Mouse (Mus musculus) lung, adult 2 months (tissue): ENCODE measurements around the gene Mrc1. TPM values are rescaled to one million over a fixed set of nuclear protein-coding genes. Genes with fewer than 3 reads are reported as not detected.

Experiments used
- DNase-seq: peaks from one replicate; pipeline ENCODE4 v3.0.0; 2022
- H3K4me1 ChIP-seq: fragments of 200-500 bp; 2 replicates; pipeline ENCODE4 v1.6.1; 2011; ENCODE audit warnings: low read length; ENCODE audit not compliant: control insufficient read depth, insufficient read depth
- H3K4me3 ChIP-seq: fragments of 200-500 bp; replicated peaks from 2 replicates; pipeline ENCODE3; 2011; ENCODE audit warnings: low read depth, mild to moderate bottlenecking, control low read depth, low read length; ENCODE audit errors: extremely low read depth
- CTCF ChIP-seq: fragments of 200-500 bp; IDR thresholded peaks from 2 replicates; pipeline ENCODE4 v1.5.1; 2011; ENCODE audit warnings: mild to moderate bottlenecking, low read length, control low read depth; ENCODE audit not compliant: insufficient read depth
- POLR2A ChIP-seq: fragments of 200-500 bp; IDR thresholded peaks from 2 replicates; pipeline ENCODE4 v1.6.1; 2011; ENCODE audit warnings: low read depth, mild to moderate bottlenecking, control low read depth, low read length, borderline replicate concordance; ENCODE audit errors: extremely low read depth
- WGBS: fragments of 180-500 bp; shearing (Covaris S2); methylation state at CpG from one replicate; pipeline ENCODE4 v1.1.7; 2018; 5-methylcytosine and 5-hydroxymethylcytosine counted together
- polyA plus RNA-seq: library from polyadenylated mRNA; depleted of rRNA; stranded (reverse); fragments of >200 nt; gene quantifications from 2 replicates; pipeline ENCODE4 v1.2.3, GENCODE M21; 2012

Gene Mrc1
- polyA plus RNA-seq, 1 experiment = 9.6 TPM

DNA sequence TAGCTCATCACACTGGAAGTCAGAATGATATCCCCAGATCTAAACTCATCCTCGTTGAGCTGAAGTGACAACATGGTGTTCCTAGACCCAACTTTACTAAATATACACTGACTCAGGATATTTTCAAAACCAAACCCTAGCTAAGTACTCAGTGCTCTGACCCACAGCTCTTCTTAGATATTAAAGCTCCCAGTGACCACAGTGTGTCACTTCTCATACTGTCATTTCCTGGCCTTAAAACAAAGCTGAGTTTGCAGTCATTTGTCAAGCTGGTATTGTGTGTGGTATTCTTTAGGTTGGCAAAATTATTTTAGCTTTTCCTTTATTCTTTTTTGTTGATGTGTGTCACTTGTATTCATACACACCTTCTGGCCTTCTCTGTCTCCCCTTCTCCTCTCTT is 18.5 kb upstream of the Mrc1 start:
- H3K4me3 ChIP-seq = no peak overlapping the region
- WGBS = 82% methylated on average over 1 of the region's 1 CpGs
- TF ChIP-seq CTCF (no peak), POLR2A (no peak)
- no peak for DNase-seq
- no peaks in the 10 kb centered on the region for H3K4me1 ChIP-seq

- TF ChIP-seq POLR2A (no peak), CTCF (no peak)
- Histone ChIP-seq H3K4me1 (no peaks in the 10 kb centered on the region), H3K4me3 (no peak overlapping the region)
- DNase-seq = no peak
These were observed 17.6 kb upstream of the Mrc1 start for GRCm38 (mm10) chr2:14211606-14212005.

DNA sequence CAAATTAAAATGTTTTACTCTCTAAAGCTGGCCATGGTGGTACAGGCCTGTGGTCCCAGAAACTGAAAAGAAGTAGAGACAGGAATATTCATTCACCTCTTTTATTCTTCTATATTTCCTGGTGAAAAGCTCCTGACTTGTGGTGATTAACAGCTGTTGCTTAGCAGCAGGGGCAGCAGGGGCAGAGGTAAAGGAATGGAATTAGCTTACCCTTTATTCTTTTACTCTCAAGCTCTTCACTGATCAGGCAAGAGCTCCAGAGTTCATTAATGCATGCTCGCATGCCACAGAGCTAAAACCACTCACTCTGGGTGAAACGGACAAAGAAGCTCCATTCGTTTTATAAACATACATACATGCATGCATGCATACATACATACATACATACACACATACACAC is 14.4 kb upstream of the Mrc1 start:
- WGBS = 72% methylated on average over 3 of the region's 3 CpGs
- no peak for DNase-seq
- Histone ChIP-seq H3K4me3 (no peak overlapping the region), H3K4me1 (no peaks in the 10 kb centered on the region)
- TF ChIP-seq CTCF (no peak), POLR2A (no peak)

- Histone ChIP-seq H3K4me3 (no peak overlapping the region), H3K4me1 (no peaks in the 10 kb centered on the region)
- TF ChIP-seq CTCF = no peak
- TF ChIP-seq POLR2A = no peak
- WGBS = 63% methylated on average over 3 of the region's 3 CpGs
- no peak for DNase-seq
These were observed 12.5 kb upstream of the Mrc1 start for GRCm38 (mm10) chr2:14216653-14217052.

DNA sequence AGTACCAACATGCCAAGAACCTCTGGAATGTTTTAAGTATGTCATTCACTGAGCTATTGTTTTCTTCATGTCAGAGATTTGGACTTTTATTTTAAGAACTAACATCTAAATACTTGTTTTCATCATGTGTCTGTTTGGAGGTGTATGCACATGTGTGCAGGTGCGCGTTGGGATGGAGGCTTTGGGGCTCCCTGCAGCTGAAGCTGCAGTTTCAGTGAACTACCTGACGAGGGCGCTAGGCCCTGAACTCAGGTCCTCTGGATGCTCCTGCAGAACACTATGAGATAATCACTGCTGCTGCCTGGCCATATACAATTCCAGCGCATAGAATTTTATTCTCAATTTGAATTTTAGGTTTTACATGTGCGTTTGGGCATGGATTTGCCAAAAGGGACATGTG is 11.1 kb upstream of the Mrc1 start:
- DNase-seq = no peak
- 79% methylated on average over 6 of the region's 6 CpGs for WGBS
- no peak for TF ChIP-seq POLR2A
- TF ChIP-seq CTCF = no peak
- Histone ChIP-seq H3K4me3 (no peak overlapping the region), H3K4me1 (no peaks in the 10 kb centered on the region)

DNA sequence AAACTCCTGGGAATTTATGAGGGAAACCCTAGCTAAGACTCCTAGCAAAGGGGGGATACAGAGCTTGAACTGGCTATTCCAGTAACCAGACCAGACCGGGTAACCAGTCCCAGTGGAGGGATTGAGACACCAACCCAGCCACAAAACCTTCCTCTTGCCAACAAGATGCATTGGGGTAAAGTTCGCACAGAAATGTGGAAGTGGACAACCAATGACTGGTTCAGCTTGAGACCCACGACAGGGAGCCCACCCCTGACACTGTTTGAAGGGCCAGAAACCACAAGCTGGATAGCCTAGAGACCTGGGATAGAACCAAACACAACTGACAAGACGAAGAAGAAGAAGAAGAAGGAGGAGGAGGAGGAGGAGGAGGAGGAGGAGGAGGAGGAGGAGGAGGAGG is 4.8 kb upstream of the Mrc1 start:
- H3K4me1 ChIP-seq = no peaks in the 10 kb centered on the region; the same call in 1 of the 2 replicates
- TF ChIP-seq POLR2A (no peak), CTCF (no peak)
- no peak overlapping the region for H3K4me3 ChIP-seq
- 66% methylated on average over 4 of the region's 4 CpGs for WGBS
- DNase-seq = no peak

DNA sequence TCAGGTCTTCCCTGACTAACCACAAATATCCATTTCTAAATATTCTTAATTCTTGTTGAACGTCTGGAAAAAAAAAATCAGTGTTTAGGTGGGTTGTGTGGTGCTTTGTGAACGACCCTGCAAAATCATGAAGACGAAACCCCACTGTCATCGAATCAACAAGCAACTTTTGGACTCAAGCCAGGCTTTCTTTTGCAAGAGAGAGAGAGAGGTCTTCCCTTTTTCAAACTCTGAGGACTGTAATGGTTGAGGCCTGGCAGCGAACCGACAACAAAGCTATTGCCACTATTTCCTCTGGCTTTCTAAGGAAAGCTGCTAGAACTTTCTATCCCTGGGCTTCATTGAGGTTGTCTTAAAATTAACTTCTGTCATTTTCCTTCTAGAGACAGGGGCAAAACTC is 697 bp upstream of the Mrc1 start:
- no peak for DNase-seq
- Histone ChIP-seq H3K4me1 (no peaks in the 10 kb centered on the region; the same call in 1 of the 2 replicates), H3K4me3 (no peak overlapping the region)
- TF ChIP-seq POLR2A = no peak
- whole genome bisulfite sequencing = 45% methylated on average over 6 of the region's 6 CpGs

DNA sequence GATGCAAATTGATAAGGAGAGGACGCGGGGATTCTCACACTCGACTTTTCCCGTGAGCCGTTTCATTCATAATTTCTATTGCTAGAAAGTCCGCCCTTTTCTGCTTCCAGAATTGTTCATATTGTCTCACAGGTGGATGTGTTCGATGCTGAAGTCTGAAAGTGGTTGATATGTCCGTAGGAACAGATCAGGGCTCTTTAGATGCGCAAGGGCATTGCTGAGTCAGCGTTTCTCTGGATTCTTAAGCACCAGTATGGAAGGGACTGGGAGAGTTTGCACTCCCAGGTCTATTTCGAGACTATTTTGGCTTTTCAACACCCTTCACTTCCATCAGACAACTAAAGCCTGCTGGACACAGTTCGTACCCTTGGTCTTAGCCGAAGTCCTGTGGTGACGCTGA is 787 bp downstream of the Mrc1 start:
- WGBS = 86% methylated on average over 14 of the region's 14 CpGs
- DNase-seq = no peak
- Histone ChIP-seq H3K4me1 (no peaks in the 10 kb centered on the region; the same call in none of the 2 replicates), H3K4me3 (peak overlapping the region; percentile 37)
- TF ChIP-seq CTCF = no peak
- no peak for TF ChIP-seq POLR2A

DNA sequence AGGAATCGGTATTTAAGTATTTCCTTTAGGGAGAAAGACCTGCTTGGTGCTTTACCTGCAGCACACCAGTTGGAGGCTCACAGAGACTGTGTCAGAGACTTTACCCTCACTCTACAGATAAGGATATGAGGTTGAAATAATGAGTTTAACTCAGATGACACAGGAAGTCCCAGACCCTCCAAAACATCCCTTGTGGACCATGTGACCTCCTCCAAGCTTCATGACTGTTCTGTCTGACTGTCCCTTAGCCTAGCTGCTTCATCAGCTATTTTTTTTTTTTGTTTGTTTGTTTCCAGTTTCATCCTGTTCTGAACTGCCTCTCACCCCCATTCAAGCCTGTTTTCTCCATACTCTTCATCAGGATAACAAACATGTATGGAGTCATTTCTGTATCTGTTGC is 3.7 kb downstream of the Mrc1 start:
- no peak for DNase-seq
- peaks cover 6% of the 10 kb centered on the region for H3K4me1 ChIP-seq
- WGBS = 62% methylated on average over 1 of the region's 1 CpGs
- no peak for TF ChIP-seq CTCF
- no peak for TF ChIP-seq POLR2A
- no peak overlapping the region for H3K4me3 ChIP-seq

DNA sequence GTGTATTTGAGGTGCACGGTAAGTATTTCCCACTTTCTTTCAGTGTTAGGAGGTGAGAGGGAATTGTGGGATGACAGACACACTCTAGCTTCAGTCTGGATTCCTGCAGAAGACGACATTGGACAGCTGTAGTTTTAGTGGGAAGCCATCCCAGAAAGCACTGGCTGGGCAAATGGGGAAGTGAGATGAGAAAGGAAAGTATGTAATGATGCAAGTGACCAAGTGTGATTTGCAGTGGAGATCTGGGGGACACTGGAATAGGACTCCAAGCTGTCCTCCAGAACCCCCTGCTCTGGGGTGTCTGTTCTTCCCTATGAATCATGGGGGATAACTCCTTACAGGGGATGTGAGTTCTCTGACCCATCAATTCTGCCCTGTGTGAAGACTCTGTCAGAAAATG is 4.8 kb downstream of the Mrc1 start:
- no peak for TF ChIP-seq POLR2A
- TF ChIP-seq CTCF = no peak
- DNase-seq = no peak
- Histone ChIP-seq H3K4me1 (peaks cover 6% of the 10 kb centered on the region), H3K4me3 (no peak overlapping the region)
- 61% methylated on average over 2 of the region's 2 CpGs for WGBS

- TF ChIP-seq POLR2A (no peak), CTCF (no peak)
- Histone ChIP-seq H3K4me3 (no peak overlapping the region), H3K4me1 (peaks cover 6% of the 10 kb centered on the region)
- no peak for DNase-seq
- WGBS = 49% methylated on average over 5 of the region's 5 CpGs
These were observed 6.1 kb downstream of the Mrc1 start for GRCm38 (mm10) chr2:14235319-14235718.
